Comparison of ENCODE assay signal across 18 mouse cellular contexts in genomic region chrX:36211216-36211615, GRCm38 (mm10). TPM values are rescaled to one million over a fixed set of nuclear protein-coding genes. Genes with fewer than 3 reads are reported as not detected.
"Had no signal": no experiment of that assay in that cellular context is flagged by ENCODE, and none has a peak within 500 bp of the region (broad histone marks: within the 10 kb centered on the region; RNA-seq: fewer than 3 reads in every experiment).

No protein-coding gene starts in this region.

- H3K27ac ChIP-seq: limb, embryonic 12.5 days; limb, embryonic 15.5 days; liver, embryonic 14.5 days; macrophage; midbrain, embryonic 12.5 days; midbrain, embryonic 15.5 days; neural tube, embryonic 12.5 days; neural tube, embryonic 15.5 days; stomach, postnatal 0 days had no signal

- DNase-seq: left cerebral cortex, postnatal 4 days; liver, postnatal 0 days; lung, embryonic 14.5 days; right cerebral cortex, adult 18-20 months; right cerebral cortex, postnatal 14 days; right cerebral cortex, postnatal 4 days; thymus, adult 2 months; thymus, postnatal 14 days; thymus, postnatal 4 days had no signal

- H3K4me3 ChIP-seq: limb, embryonic 12.5 days; limb, embryonic 15.5 days; midbrain, embryonic 12.5 days; midbrain, embryonic 15.5 days; neural tube, embryonic 12.5 days; neural tube, embryonic 15.5 days had no signal

- H3K4me1 ChIP-seq: limb, embryonic 12.5 days; limb, embryonic 15.5 days; midbrain, embryonic 12.5 days; midbrain, embryonic 15.5 days; neural tube, embryonic 12.5 days; neural tube, embryonic 15.5 days had no signal

- H3K36me3 ChIP-seq: limb, embryonic 12.5 days; limb, embryonic 15.5 days; midbrain, embryonic 12.5 days; midbrain, embryonic 15.5 days; neural tube, embryonic 12.5 days; neural tube, embryonic 15.5 days had no signal

- H3K9me3 ChIP-seq: limb, embryonic 12.5 days; limb, embryonic 15.5 days; midbrain, embryonic 12.5 days; midbrain, embryonic 15.5 days; neural tube, embryonic 12.5 days; neural tube, embryonic 15.5 days had no signal

- H3K27me3 ChIP-seq: limb, embryonic 12.5 days; limb, embryonic 15.5 days; midbrain, embryonic 12.5 days; midbrain, embryonic 15.5 days; neural tube, embryonic 12.5 days; neural tube, embryonic 15.5 days had no signal

RNA-seq across cellular contexts. Expression of gene Zcchc12, which starts 15.5 kb away (rescaled TPM):
- polyA plus RNA-seq: macrophage had no signal
